Mouse (Mus musculus): ENCODE measurements at regions not wholly inside any gene's neighbourhood (a gene's known extent, or its start where the extent isn't known, plus 50 kb on each side); places are given as distances from the start of the nearest gene placed in this dataset.

GRCm38 (mm10) chr1:14001431-14001830 is 2091.7 kb downstream of the 4930444P10Rik start:
- TF ChIP-seq POLR2A (IDR thresholded peaks at IDR 0.05; ENCODE audit: insufficient read depth, low read length) (no peak), CTCF (IDR thresholded peaks at IDR 0.05; ENCODE audit: low read depth, low read length) (no peak)

Measured in ES-Bruce4 (cell line).